Mouse (Mus musculus) midbrain, postnatal 0 days (tissue): Measurements from ENCODE around the gene Tbc1d25. TPM values are rescaled to one million over a fixed set of nuclear protein-coding genes. Genes with fewer than 3 reads are reported as not detected.

Experiments used
- ATAC-seq: fragments of 200-750 bp; cut with Nextera tagmentation; 2 replicates; pipeline ENCODE4 v1.8.0; 2017; ENCODE audit warnings: moderate number of reproducible peaks, mild to moderate bottlenecking, moderate TSS enrichment, moderate library complexity; ENCODE audit not compliant: low FRiP score
- DNase-seq: peaks from one replicate; pipeline ENCODE4 v3.0.0-alpha.2; 2015; ENCODE audit warnings: low spot score
- H3K27ac ChIP-seq: fragments of 300-500 bp; sonication (generic); 2 replicates; pipeline ENCODE4 v1.5.1; 2014; ENCODE audit warnings: low read depth, mild to moderate bottlenecking, low read length, mixed read lengths
- H3K27me3 ChIP-seq: fragments of 300-500 bp; sonication (generic); 2 replicates; pipeline ENCODE4 v1.6.1; 2014; ENCODE audit warnings: low read length, control low read depth, mixed read lengths; ENCODE audit not compliant: insufficient read depth
- H3K36me3 ChIP-seq: fragments of 300-500 bp; sonication (generic); 2 replicates; pipeline ENCODE4 v1.6.1; 2014; ENCODE audit warnings: low read length, control low read depth, mixed read lengths; ENCODE audit not compliant: insufficient read depth
- H3K4me1 ChIP-seq: fragments of 300-500 bp; sonication (generic); 2 replicates; pipeline ENCODE4 v1.6.1; 2014; ENCODE audit warnings: mild to moderate bottlenecking, control low read depth, antibody characterized with exemption, low read length, mixed read lengths; ENCODE audit not compliant: insufficient read depth
- H3K4me2 ChIP-seq: fragments of 300-500 bp; sonication (generic); 2 replicates; pipeline ENCODE4 v1.6.1; 2014; ENCODE audit warnings: low read depth, mild to moderate bottlenecking, low read length, mixed read lengths; ENCODE audit not compliant: poor library complexity, severe bottlenecking
- H3K4me3 ChIP-seq: fragments of 300-500 bp; sonication (generic); 2 replicates; pipeline ENCODE4 v1.5.1; 2014; ENCODE audit warnings: low read depth, mild to moderate bottlenecking, low read length, moderate library complexity
- H3K9ac ChIP-seq: fragments of 300-500 bp; sonication (generic); replicated peaks from 2 replicates; pipeline ENCODE4 v1.6.1; 2014; ENCODE audit warnings: mild to moderate bottlenecking, low read length, moderate library complexity, mixed read lengths; ENCODE audit not compliant: poor library complexity, severe bottlenecking
- H3K9me3 ChIP-seq: fragments of 300-500 bp; sonication (generic); 2 replicates; pipeline ENCODE4 v1.6.1; 2016; ENCODE audit warnings: low read length, control low read depth
- CTCF ChIP-seq: IDR thresholded peaks from 2 replicates; pipeline ENCODE4 v1.5.1; 2016; ENCODE audit warnings: antibody characterized with exemption, mild to moderate bottlenecking
- WGBS: fragments of 180-500 bp; shearing (Covaris S2); extraction: QIAGEN DNeasy Blood & Tissue Kit; methylation state at CpG from one replicate; pipeline ENCODE4 v1.1.7; 2014; 5-methylcytosine and 5-hydroxymethylcytosine counted together
- polyA plus RNA-seq: library from polyadenylated mRNA; unstranded; fragments of >200 nt; fragmentation: Nextera tagmentation; extraction: Ambion mirVana; gene quantifications from 2 replicates; pipeline ENCODE4 v1.2.1, GENCODE M21; 2015
- total RNA-seq: library from RNA; depleted of rRNA; stranded (reverse); fragments of >200 nt; gene quantifications from 2 replicates; pipeline ENCODE4 v1.2.3, GENCODE M21; 2014

Tbc1d25 gene
- total and polyA plus RNA-seq, 2 experiments from 2014 or later: 17.6 to 24.7 TPM

DNA sequence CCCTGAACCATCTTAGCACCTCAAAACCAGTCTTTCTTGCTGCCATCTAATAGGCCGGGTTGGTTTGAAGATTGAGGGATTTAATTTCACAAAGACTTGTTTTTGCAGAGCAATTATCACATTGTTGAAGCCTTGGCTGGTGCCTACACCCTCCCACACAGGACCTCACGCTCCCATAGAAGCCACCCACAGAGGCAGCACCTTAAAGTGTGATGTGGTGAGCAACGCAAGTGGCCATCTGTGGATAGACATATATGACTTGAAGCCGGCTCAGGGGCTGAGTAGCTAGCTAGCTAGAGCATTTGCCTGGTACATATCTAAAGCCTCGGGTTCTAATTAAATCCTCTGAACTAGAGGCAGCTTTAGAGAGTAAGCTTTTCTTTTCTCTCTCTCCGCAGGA, 41.4 kb upstream of the Tbc1d25 start:
- H3K36me3 ChIP-seq: no peaks in the 10 kb centered on the region
- no peak overlapping the region for H3K4me2 ChIP-seq
- WGBS: 43% methylated on average over 6 of the region's 6 CpGs
- TF ChIP-seq CTCF: no peak
- no peak for DNase-seq
- no peak overlapping the region for H3K4me3 ChIP-seq
- ATAC-seq: no peak
- H3K4me1 ChIP-seq: no peaks in the 10 kb centered on the region
- H3K9ac ChIP-seq: no peak overlapping the region
- H3K27me3 ChIP-seq: no peaks in the 10 kb centered on the region
- no peak overlapping the region for H3K27ac ChIP-seq
- H3K9me3 ChIP-seq: no peaks in the 10 kb centered on the region

DNA sequence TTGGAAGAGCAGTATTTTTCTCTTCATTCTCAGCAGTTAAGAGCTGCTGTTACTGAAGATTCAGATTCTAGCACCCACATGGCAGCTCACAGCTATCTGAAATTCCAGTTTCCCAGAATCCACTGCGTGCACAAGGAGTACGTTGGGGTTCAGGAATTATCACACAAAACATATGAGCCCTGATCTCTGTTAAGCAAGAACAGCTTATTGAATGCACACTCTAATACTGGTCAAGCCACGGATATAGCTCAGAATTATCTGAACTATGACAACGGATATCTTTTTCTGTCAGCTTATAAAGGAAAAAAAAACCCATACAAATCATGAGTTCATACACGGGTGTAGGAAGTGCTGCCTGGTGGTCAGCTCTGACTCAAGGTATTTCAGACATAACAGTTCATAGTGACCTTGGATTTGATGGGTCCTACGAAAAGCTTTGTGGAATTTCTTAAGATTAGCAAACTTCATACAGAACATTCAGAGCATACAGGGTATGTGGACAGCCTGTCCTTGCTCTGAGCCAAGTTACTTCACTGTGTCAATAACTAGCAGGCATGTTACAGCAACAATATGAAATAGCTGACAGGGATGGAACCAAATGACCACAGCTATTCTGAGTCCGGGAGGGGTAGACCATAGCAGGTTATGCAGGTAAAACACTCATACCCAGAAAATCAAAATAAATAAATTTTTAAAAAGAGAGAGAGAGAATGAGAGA, 35.7 kb upstream of the Tbc1d25 start:
- no peak overlapping the region for H3K4me2 ChIP-seq
- no peak overlapping the region for H3K27ac ChIP-seq
- H3K36me3 ChIP-seq: no peaks in the 10 kb centered on the region
- H3K4me3 ChIP-seq: no peak overlapping the region
- no peaks in the 10 kb centered on the region for H3K27me3 ChIP-seq
- ATAC-seq (no peak), DNase-seq (no peak)
- H3K4me1 ChIP-seq: no peaks in the 10 kb centered on the region
- H3K9ac ChIP-seq: no peak overlapping the region
- 77% methylated on average over 7 of the region's 7 CpGs for WGBS
- no peak for TF ChIP-seq CTCF
- H3K9me3 ChIP-seq: no peaks in the 10 kb centered on the region

DNA sequence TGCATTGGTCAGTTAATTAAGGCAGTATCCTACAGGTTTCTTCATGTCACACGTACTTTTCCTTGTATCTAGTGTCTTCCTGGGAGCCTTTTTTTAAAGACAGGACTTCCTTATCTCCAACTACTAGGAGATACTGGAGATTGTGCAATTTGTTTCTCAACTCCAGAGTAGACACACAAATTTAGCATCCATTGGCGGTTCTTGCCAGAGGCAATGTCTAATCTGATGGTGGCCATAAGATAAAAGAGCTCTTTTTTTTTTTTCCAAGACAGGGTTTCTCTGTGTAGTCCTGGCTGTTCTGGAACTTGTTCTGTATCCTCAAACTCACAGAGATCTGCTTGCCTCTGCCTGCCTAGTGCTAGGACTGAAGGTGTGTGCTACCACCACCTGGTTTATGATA, 33.7 kb upstream of the Tbc1d25 start:
- Histone ChIP-seq H3K4me1 (0 out of 2 replicates have a peak, but pooled peaks cover 4% of the 10 kb centered on the region), H3K27ac (no peak overlapping the region), H3K36me3 (no peaks in the 10 kb centered on the region), H3K4me2 (no peak overlapping the region), H3K9ac (no peak overlapping the region), H3K9me3 (no peaks in the 10 kb centered on the region), H3K4me3 (no peak overlapping the region), H3K27me3 (no peaks in the 10 kb centered on the region)
- 81% methylated on average over 2 of the region's 2 CpGs for WGBS
- ATAC-seq (no peak), DNase-seq (no peak)
- TF ChIP-seq CTCF: no peak

DNA sequence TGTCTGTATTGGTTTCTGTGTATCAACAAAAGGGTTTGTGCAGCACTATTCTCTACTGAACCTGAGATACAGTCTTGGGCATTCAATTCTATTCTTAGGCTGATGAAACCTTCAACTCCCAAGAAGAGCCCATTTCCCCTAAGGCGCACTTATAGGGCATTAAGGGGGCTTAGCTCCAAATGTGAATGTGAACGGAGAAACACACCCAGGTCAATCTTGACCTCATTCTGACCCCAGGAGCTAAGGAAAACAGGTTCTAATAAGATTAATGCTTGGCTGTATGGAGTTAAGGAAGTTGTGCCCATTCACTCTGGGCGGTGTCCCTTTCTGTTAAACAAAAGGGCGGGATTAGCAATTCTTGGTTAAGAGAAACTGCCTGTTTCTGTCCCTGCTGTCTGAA, 31.2 kb upstream of the Tbc1d25 start:
- peaks cover 3% of the 10 kb centered on the region; the same call in 1 of the 2 replicates for H3K36me3 ChIP-seq
- ATAC-seq (no peak), DNase-seq (no peak)
- H3K4me3 ChIP-seq: peak overlapping the region; percentile 53; the same call in 1 of the 2 replicates
- no peak overlapping the region for H3K27ac ChIP-seq
- no peaks in the 10 kb centered on the region for H3K27me3 ChIP-seq
- H3K9me3 ChIP-seq: no peaks in the 10 kb centered on the region
- WGBS: 32% methylated on average over 4 of the region's 4 CpGs
- H3K4me2 ChIP-seq: peak overlapping the region; percentile 55; the same call in 1 of the 2 replicates
- no peak for TF ChIP-seq CTCF
- H3K4me1 ChIP-seq: 0 out of 2 replicates have a peak, but pooled peaks cover 4% of the 10 kb centered on the region
- H3K9ac ChIP-seq: no peak overlapping the region

DNA sequence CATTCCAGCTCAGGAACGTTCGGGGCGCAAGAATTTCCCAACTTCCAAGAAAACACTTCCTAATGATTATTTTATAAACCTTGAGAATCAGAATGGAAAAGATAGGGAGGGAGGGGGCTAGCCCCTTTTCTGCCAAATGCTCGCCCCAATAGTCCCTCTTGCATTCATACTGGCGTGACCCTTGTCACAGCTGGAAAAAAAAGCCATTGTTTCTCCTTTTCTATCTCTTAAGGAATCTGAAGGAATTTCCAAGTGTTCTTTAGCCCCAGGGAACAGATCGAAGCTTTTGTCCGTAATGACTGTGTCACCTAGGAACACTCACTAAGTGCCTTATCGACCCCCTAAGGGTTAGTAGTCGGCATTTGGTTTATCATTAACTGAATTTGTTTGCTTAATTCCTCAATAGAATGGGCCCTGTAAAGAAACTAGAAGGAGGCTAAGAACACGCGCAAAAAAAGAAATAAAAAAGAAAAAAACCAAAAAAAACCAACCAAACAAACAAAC, 30.8 kb upstream of the Tbc1d25 start:
- H3K27me3 ChIP-seq: no peaks in the 10 kb centered on the region
- H3K36me3 ChIP-seq: peaks cover 3% of the 10 kb centered on the region; the same call in 1 of the 2 replicates
- no peak for ATAC-seq
- WGBS: 26% methylated on average over 11 of the region's 11 CpGs
- H3K9ac ChIP-seq: peak overlapping the region; percentile 71; the same call in 1 of the 2 replicates
- TF ChIP-seq CTCF: no peak
- H3K4me3 ChIP-seq: peak overlapping the region; percentile 53
- 0 out of 2 replicates have a peak, but pooled peaks cover 4% of the 10 kb centered on the region for H3K4me1 ChIP-seq
- DNase-seq: no peak
- H3K27ac ChIP-seq: no peak overlapping the region
- H3K9me3 ChIP-seq: no peaks in the 10 kb centered on the region
- H3K4me2 ChIP-seq: peak overlapping the region; percentile 55

DNA sequence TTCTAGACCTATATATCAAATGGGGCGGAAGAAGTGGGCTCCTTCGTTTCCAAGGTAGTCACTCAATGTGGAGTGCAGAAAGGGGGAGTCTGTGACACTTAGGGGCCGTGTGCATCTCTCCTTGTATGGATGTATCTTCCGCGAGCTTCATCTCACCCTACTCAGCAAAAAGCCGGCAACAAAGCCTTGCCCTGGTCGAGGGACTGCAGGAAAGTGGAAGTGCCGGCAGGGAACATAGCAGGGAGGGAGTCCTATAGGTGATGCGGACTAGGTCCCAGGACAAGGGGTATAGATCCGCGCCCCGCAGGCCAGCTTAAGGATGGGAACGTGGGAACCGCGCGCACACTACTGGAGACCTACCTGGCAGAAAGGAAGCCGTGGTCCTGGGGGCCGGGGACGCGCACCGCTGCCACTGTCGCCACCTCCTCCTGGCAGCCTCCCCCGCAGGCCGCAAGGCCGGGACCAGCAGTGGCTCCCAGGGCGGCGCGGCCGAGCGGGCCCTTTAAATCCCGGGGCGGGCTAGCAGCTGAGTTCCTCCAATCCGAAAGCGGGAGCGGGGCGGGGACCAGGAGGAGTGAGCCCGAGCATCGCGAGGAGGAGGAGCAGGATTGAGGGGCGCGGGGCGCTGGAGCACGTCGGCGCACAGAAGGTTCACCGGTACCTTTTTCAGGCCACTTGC, 30.2 kb upstream of the Tbc1d25 start, which contains the start of gene Porcn:
Porcn (minus strand) TSS at position 511 of the 679 bp plus-strand sequence.
- H3K4me2 ChIP-seq: peak within 1 kb of the TSS; percentile 55
- 17% methylated on average over 45 of the region's 46 CpGs for WGBS
- H3K9me3 ChIP-seq: no peaks in the 10 kb centered on the region
- TF ChIP-seq CTCF: no peak
- DNase-seq: peak; percentile 83
- H3K9ac ChIP-seq: peak within 1 kb of the TSS; percentile 71
- H3K27ac ChIP-seq: peak within 1 kb of the TSS; percentile 68
- H3K36me3 ChIP-seq: peaks cover 3% of the 10 kb centered on the region; the same call in 1 of the 2 replicates
- H3K4me1 ChIP-seq: 0 out of 2 replicates have a peak, but pooled peaks cover 4% of the 10 kb centered on the region
- peak; percentile 93 for ATAC-seq
- peak within 1 kb of the TSS; percentile 53 for H3K4me3 ChIP-seq
- no peaks in the 10 kb centered on the region for H3K27me3 ChIP-seq
